Mouse (Mus musculus): ENCODE data around the gene Scarb1. TPM values are rescaled to one million over a fixed set of nuclear protein-coding genes. Genes with fewer than 3 reads are reported as not detected.

Scarb1 gene
- total RNA-seq, 2 experiments from 2014 or later = 27.4 to 29.2 TPM

- DNase-seq (ENCODE audit: low spot score in 2 of 2) = no peak
Observed at GRCm38 (mm10) chr5:125333009-125333408, 7.9 kb downstream of the Scarb1 start.

GRCm38 (mm10) chr5:125332333-125332732, 8.6 kb downstream of the Scarb1 start:
- no peak for DNase-seq (ENCODE audit: low spot score in 2 of 2)

GRCm38 (mm10) chr5:125331811-125332210, 9.1 kb downstream of the Scarb1 start:
- no peak for DNase-seq (ENCODE audit: low spot score in 2 of 2)

GRCm38 (mm10) chr5:125331094-125331493, 9.8 kb downstream of the Scarb1 start:
- no peak for DNase-seq (ENCODE audit: low spot score in 2 of 2)

GRCm38 (mm10) chr5:125330656-125331055, 10.2 kb downstream of the Scarb1 start:
- no peak for DNase-seq (ENCODE audit: low spot score in 2 of 2)

GRCm38 (mm10) chr5:125330191-125330590, 10.7 kb downstream of the Scarb1 start:
- no peak for DNase-seq (ENCODE audit: low spot score in 2 of 2)

GRCm38 (mm10) chr5:125327596-125328385, 13.1 kb downstream of the Scarb1 start:
- DNase-seq (ENCODE audit: low spot score in 2 of 2) = no peak

GRCm38 (mm10) chr5:125326351-125326750, 14.5 kb downstream of the Scarb1 start:
- no peak for DNase-seq (ENCODE audit: low spot score in 2 of 2)

GRCm38 (mm10) chr5:125325931-125326330, 15.0 kb downstream of the Scarb1 start:
- DNase-seq (ENCODE audit: low spot score in 2 of 2) = peak; percentile 47 to 57

- DNase-seq (ENCODE audit: low spot score in 2 of 2) = no peak
Observed at GRCm38 (mm10) chr5:125325285-125325684, 15.6 kb downstream of the Scarb1 start.

- no peak for DNase-seq (ENCODE audit: low spot score in 2 of 2)
Observed at GRCm38 (mm10) chr5:125323939-125324480, 16.9 kb downstream of the Scarb1 start.

GRCm38 (mm10) chr5:125323128-125323527, 17.8 kb downstream of the Scarb1 start:
- DNase-seq (ENCODE audit: low spot score in 2 of 2) = no peak

- peak in 1 of 2 experiments; percentile 48 for DNase-seq (ENCODE audit: low spot score in 2 of 2)
Observed at GRCm38 (mm10) chr5:125321836-125322235, 19.1 kb downstream of the Scarb1 start.

- peak in 1 of 2 experiments; percentile 32 for DNase-seq (ENCODE audit: low spot score in 2 of 2)
Observed at GRCm38 (mm10) chr5:125319057-125319800, 21.7 kb downstream of the Scarb1 start.

- DNase-seq (ENCODE audit: low spot score in 2 of 2) = no peak
Observed at GRCm38 (mm10) chr5:125317953-125318352, 22.9 kb downstream of the Scarb1 start.

- no peak for DNase-seq (ENCODE audit: low spot score in 2 of 2)
Observed at GRCm38 (mm10) chr5:125317296-125317695, 23.6 kb downstream of the Scarb1 start.

GRCm38 (mm10) chr5:125316771-125317170, 24.1 kb downstream of the Scarb1 start:
- no peak for DNase-seq (ENCODE audit: low spot score in 2 of 2)

GRCm38 (mm10) chr5:125315110-125315509, 25.8 kb downstream of the Scarb1 start:
- no peak for DNase-seq (ENCODE audit: low spot score in 2 of 2)

- no peak for DNase-seq (ENCODE audit: low spot score in 2 of 2)
Observed at GRCm38 (mm10) chr5:125313991-125314390, 26.9 kb downstream of the Scarb1 start.

GRCm38 (mm10) chr5:125312970-125313597, 27.8 kb downstream of the Scarb1 start:
- DNase-seq (ENCODE audit: low spot score in 2 of 2) = no peak

GRCm38 (mm10) chr5:125310986-125311385, 29.9 kb downstream of the Scarb1 start:
- DNase-seq (ENCODE audit: low spot score in 2 of 2) = no peak

GRCm38 (mm10) chr5:125309193-125309592, 31.7 kb downstream of the Scarb1 start:
- DNase-seq (ENCODE audit: low spot score in 2 of 2) = no peak
